Mouse (Mus musculus) ES-Bruce4 (cell line): ENCODE data around the gene Padi1.

Experiments
- CTCF ChIP-seq: IDR thresholded peaks from one replicate; pipeline ENCODE4 v1.8.1; 2011; ENCODE audit warnings: low read depth, low read length
- POLR2A ChIP-seq: IDR thresholded peaks from one replicate; pipeline ENCODE4 v1.8.1; 2011; ENCODE audit warnings: low read length; ENCODE audit not compliant: insufficient read depth

DNA sequence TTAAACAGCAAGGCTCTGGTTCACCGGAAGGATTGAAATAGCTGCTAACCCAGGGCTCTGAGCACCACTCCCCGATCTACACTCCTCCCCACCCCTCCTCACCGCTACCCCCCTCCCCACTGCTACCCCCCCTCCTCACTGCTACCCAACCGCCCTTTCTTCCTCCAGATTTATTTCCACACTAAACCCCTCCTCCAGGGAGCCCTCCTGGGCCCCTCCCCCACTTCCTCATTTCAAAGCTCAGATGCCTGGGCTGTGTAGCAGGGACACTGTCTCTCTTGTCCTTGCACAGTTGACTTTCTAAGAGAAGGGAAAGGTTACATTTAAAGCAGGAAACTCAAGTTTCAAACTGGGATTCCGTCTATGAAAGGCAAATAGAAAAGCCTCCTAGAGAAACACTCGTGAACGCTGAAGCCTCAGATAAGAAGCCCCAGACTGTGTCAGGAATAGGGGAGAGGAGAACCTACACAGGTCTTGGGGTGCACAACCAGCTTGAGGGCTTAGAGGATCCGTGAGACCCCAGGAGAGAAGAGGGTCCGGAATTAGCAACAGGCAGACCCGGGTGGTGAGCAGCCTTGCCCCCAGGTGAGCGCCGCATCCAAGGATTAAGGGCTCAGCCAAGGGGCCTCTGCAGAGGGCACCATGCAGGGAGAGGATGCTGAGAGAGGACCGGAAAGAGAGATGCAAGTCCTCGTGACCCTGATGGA, 23.1 kb upstream of the Padi1 start:
- TF ChIP-seq CTCF: no peak
- no peak for TF ChIP-seq POLR2A
